Mouse (Mus musculus) liver, embryonic 16.5 days (tissue): ENCODE results near the gene Man2a1. TPM values are rescaled to one million over a fixed set of nuclear protein-coding genes. Genes with fewer than 3 reads are reported as not detected.

Experiments
- ATAC-seq: fragments of 200-750 bp; cut with Nextera tagmentation; 2 replicates; pipeline ENCODE4 v1.8.0; 2017; ENCODE audit warnings: low read depth, mild to moderate bottlenecking, moderate number of reproducible peaks, moderate library complexity
- H3K27ac ChIP-seq: fragments of 300-500 bp; sonication (generic); 2 replicates; pipeline ENCODE4 v1.5.1; 2014; ENCODE audit warnings: mild to moderate bottlenecking, low read length
- H3K27me3 ChIP-seq: fragments of 300-500 bp; sonication (generic); 2 replicates; pipeline ENCODE4 v1.6.1; 2014; ENCODE audit warnings: low read depth, low read length, mixed read lengths; ENCODE audit not compliant: control insufficient read depth, insufficient read depth
- H3K36me3 ChIP-seq: fragments of 300-500 bp; sonication (generic); 2 replicates; pipeline ENCODE4 v1.6.1; 2014; ENCODE audit warnings: mild to moderate bottlenecking; ENCODE audit not compliant: control insufficient read depth, insufficient read depth
- H3K4me1 ChIP-seq: fragments of 300-500 bp; sonication (generic); 2 replicates; pipeline ENCODE4 v1.6.1; 2014; ENCODE audit warnings: low read depth, low read length, mixed read lengths; ENCODE audit not compliant: control insufficient read depth
- H3K4me2 ChIP-seq: fragments of 300-500 bp; sonication (generic); 2 replicates; pipeline ENCODE4 v1.6.1; 2014; ENCODE audit warnings: low read depth, low read length, mixed read lengths
- H3K4me3 ChIP-seq: fragments of 300-500 bp; sonication (generic); 2 replicates; pipeline ENCODE4 v1.5.1; 2014; ENCODE audit warnings: low read depth, mild to moderate bottlenecking, low read length
- H3K9ac ChIP-seq: fragments of 300-500 bp; sonication (generic); 2 replicates; pipeline ENCODE4 v1.6.1; 2014; ENCODE audit warnings: low read depth, low read length
- H3K9me3 ChIP-seq: fragments of 300-500 bp; sonication (generic); replicated peaks from 2 replicates; pipeline ENCODE4 v1.6.1; 2016; ENCODE audit warnings: low read length; ENCODE audit not compliant: control insufficient read depth
- WGBS: fragments of 180-500 bp; shearing (Covaris S2); extraction: QIAGEN DNeasy Blood & Tissue Kit; methylation state at CpG from one replicate; pipeline ENCODE4 v1.1.7; 2014; ENCODE audit not compliant: insufficient replicate concordance; 5-methylcytosine and 5-hydroxymethylcytosine counted together
- polyA plus RNA-seq: library from polyadenylated mRNA; unstranded; fragments of >200 nt; fragmentation: Nextera tagmentation; extraction: Ambion mirVana; gene quantifications from 2 replicates; pipeline ENCODE4 v1.2.1, GENCODE M21; 2015

The Man2a1 gene
- polyA plus RNA-seq, 1 experiment from 2014 or later: 6.3 TPM

GRCm38 (mm10) chr17:64577485-64577884 lies 23.1 kb upstream of the Man2a1 start:
- ATAC-seq: no peak
- Histone ChIP-seq H3K9ac (no peak overlapping the region), H3K27ac (no peak overlapping the region), H3K4me1 (no peaks in the 10 kb centered on the region), H3K36me3 (no peaks in the 10 kb centered on the region), H3K27me3 (no peaks in the 10 kb centered on the region; the same call in 1 of the 2 replicates), H3K9me3 (no peaks in the 10 kb centered on the region), H3K4me3 (no peak overlapping the region), H3K4me2 (no peak overlapping the region)
- WGBS: 39% methylated on average over 5 of the region's 5 CpGs

GRCm38 (mm10) chr17:64578346-64578745 lies 22.2 kb upstream of the Man2a1 start:
- H3K4me2 ChIP-seq: no peak overlapping the region
- H3K4me3 ChIP-seq: no peak overlapping the region
- H3K9me3 ChIP-seq: no peaks in the 10 kb centered on the region
- no peak for ATAC-seq
- no peaks in the 10 kb centered on the region for H3K36me3 ChIP-seq
- no peaks in the 10 kb centered on the region; the same call in 1 of the 2 replicates for H3K27me3 ChIP-seq
- WGBS: 10% methylated on average over 4 of the region's 4 CpGs
- H3K27ac ChIP-seq: no peak overlapping the region
- H3K4me1 ChIP-seq: no peaks in the 10 kb centered on the region
- H3K9ac ChIP-seq: no peak overlapping the region

- Histone ChIP-seq H3K27me3 (no peaks in the 10 kb centered on the region; the same call in 1 of the 2 replicates), H3K9me3 (no peaks in the 10 kb centered on the region), H3K9ac (no peak overlapping the region), H3K27ac (no peak overlapping the region), H3K36me3 (no peaks in the 10 kb centered on the region), H3K4me3 (no peak overlapping the region), H3K4me2 (no peak overlapping the region), H3K4me1 (no peaks in the 10 kb centered on the region)
- WGBS: 16% methylated on average over 8 of the region's 8 CpGs
- no peak for ATAC-seq
Observed at GRCm38 (mm10) chr17:64579696-64580095, 20.8 kb upstream of the Man2a1 start.

GRCm38 (mm10) chr17:64581133-64581532 lies 19.4 kb upstream of the Man2a1 start:
- Histone ChIP-seq H3K36me3 (no peaks in the 10 kb centered on the region), H3K9ac (no peak overlapping the region), H3K4me2 (no peak overlapping the region), H3K9me3 (no peaks in the 10 kb centered on the region), H3K27ac (no peak overlapping the region), H3K4me1 (no peaks in the 10 kb centered on the region), H3K4me3 (no peak overlapping the region), H3K27me3 (no peaks in the 10 kb centered on the region; the same call in 1 of the 2 replicates)
- ATAC-seq: no peak
- 68% methylated on average over 6 of the region's 6 CpGs for WGBS

GRCm38 (mm10) chr17:64581962-64582361 lies 18.6 kb upstream of the Man2a1 start:
- no peak for ATAC-seq
- Histone ChIP-seq H3K9ac (no peak overlapping the region), H3K27ac (no peak overlapping the region), H3K4me2 (no peak overlapping the region), H3K27me3 (no peaks in the 10 kb centered on the region; the same call in 1 of the 2 replicates), H3K4me3 (no peak overlapping the region), H3K36me3 (no peaks in the 10 kb centered on the region), H3K4me1 (no peaks in the 10 kb centered on the region), H3K9me3 (no peaks in the 10 kb centered on the region)
- WGBS: 74% methylated on average over 3 of the region's 3 CpGs

- peak; percentile 83 for ATAC-seq
- H3K27ac ChIP-seq: no peak overlapping the region
- 42% methylated on average over 4 of the region's 4 CpGs for WGBS
Observed at GRCm38 (mm10) chr17:64590483-64590882, 10.1 kb upstream of the Man2a1 start.

GRCm38 (mm10) chr17:64591366-64591765 lies 9.2 kb upstream of the Man2a1 start:
- H3K27me3 ChIP-seq: no peaks in the 10 kb centered on the region
- H3K9me3 ChIP-seq: no peaks in the 10 kb centered on the region
- H3K4me3 ChIP-seq: no peak overlapping the region
- no peak overlapping the region for H3K27ac ChIP-seq
- 68% methylated on average over 10 of the region's 10 CpGs for WGBS
- H3K36me3 ChIP-seq: no peaks in the 10 kb centered on the region
- H3K4me2 ChIP-seq: no peak overlapping the region
- ATAC-seq: no peak
- no peak overlapping the region for H3K9ac ChIP-seq
- no peaks in the 10 kb centered on the region; the same call in 1 of the 2 replicates for H3K4me1 ChIP-seq

More at GRCm38 (mm10) chr17:64590483-64590882, 10.1 kb upstream of the Man2a1 start:
- Histone ChIP-seq H3K9me3 (no peaks in the 10 kb centered on the region), H3K4me1 (no peaks in the 10 kb centered on the region; the same call in 1 of the 2 replicates), H3K4me3 (no peak overlapping the region), H3K9ac (no peak overlapping the region), H3K4me2 (no peak overlapping the region), H3K36me3 (no peaks in the 10 kb centered on the region), H3K27me3 (no peaks in the 10 kb centered on the region)

GRCm38 (mm10) chr17:64592355-64592754 lies 8.2 kb upstream of the Man2a1 start:
- Histone ChIP-seq H3K9ac (no peak overlapping the region), H3K4me3 (no peak overlapping the region), H3K4me2 (no peak overlapping the region), H3K36me3 (no peaks in the 10 kb centered on the region), H3K27me3 (no peaks in the 10 kb centered on the region), H3K4me1 (no peaks in the 10 kb centered on the region; the same call in 1 of the 2 replicates), H3K9me3 (no peaks in the 10 kb centered on the region), H3K27ac (no peak overlapping the region)
- 33% methylated on average over 2 of the region's 2 CpGs for WGBS
- ATAC-seq: no peak

GRCm38 (mm10) chr17:64592788-64593187 lies 7.7 kb upstream of the Man2a1 start:
- no peaks in the 10 kb centered on the region; the same call in 1 of the 2 replicates for H3K4me1 ChIP-seq
- no peak overlapping the region for H3K4me3 ChIP-seq
- no peak for ATAC-seq
- no peaks in the 10 kb centered on the region for H3K9me3 ChIP-seq
- no peaks in the 10 kb centered on the region for H3K27me3 ChIP-seq
- no peak overlapping the region for H3K9ac ChIP-seq
- H3K4me2 ChIP-seq: no peak overlapping the region
- H3K36me3 ChIP-seq: no peaks in the 10 kb centered on the region
- H3K27ac ChIP-seq: no peak overlapping the region
- WGBS: 61% methylated on average over 3 of the region's 3 CpGs
